Mouse (Mus musculus) hindbrain, embryonic 11.5 days (tissue): ENCODE measurements around the gene Clps. TPM values are rescaled to one million over a fixed set of nuclear protein-coding genes. Genes with fewer than 3 reads are reported as not detected.

ENCODE experiments used
- ATAC-seq: fragments of 200-750 bp; cut with Nextera tagmentation; 2 replicates; pipeline ENCODE4 v1.8.0; 2017; ENCODE audit warnings: mild to moderate bottlenecking, moderate TSS enrichment, moderate library complexity; ENCODE audit not compliant: low FRiP score
- DNase-seq: peaks from one replicate; pipeline ENCODE4 v3.0.0-alpha.2; 2015; ENCODE audit warnings: low spot score
- H3K27ac ChIP-seq: fragments of 300-500 bp; sonication (generic); 2 replicates; pipeline ENCODE4 v1.5.1; 2014; ENCODE audit warnings: mild to moderate bottlenecking, low read depth, low read length
- H3K27me3 ChIP-seq: fragments of 300-500 bp; sonication (generic); 2 replicates; pipeline ENCODE4 v1.6.1; 2014; ENCODE audit warnings: mild to moderate bottlenecking, low read length, moderate library complexity, mixed read lengths; ENCODE audit not compliant: control insufficient read depth, insufficient read depth
- H3K36me3 ChIP-seq: fragments of 300-500 bp; sonication (generic); 2 replicates; pipeline ENCODE4 v1.6.1; 2014; ENCODE audit warnings: mild to moderate bottlenecking, low read length, moderate library complexity, mixed read lengths; ENCODE audit not compliant: control insufficient read depth, insufficient read depth
- H3K4me1 ChIP-seq: fragments of 300-500 bp; sonication (generic); replicated peaks from 2 replicates; pipeline ENCODE4 v1.6.1; 2014; ENCODE audit warnings: low read length, mixed read lengths; ENCODE audit not compliant: control insufficient read depth, insufficient read depth
- H3K4me2 ChIP-seq: fragments of 300-500 bp; sonication (generic); replicated peaks from 2 replicates; pipeline ENCODE4 v1.6.1; 2014; ENCODE audit warnings: mild to moderate bottlenecking, low read depth, low read length
- H3K4me3 ChIP-seq: fragments of 300-500 bp; sonication (generic); 2 replicates; pipeline ENCODE4 v1.5.1; 2014; ENCODE audit warnings: low read depth, low read length
- H3K9ac ChIP-seq: fragments of 300-500 bp; sonication (generic); 2 replicates; pipeline ENCODE4 v1.6.1; 2014; ENCODE audit warnings: low read depth, low read length
- H3K9me3 ChIP-seq: fragments of 300-500 bp; sonication (generic); 2 replicates; pipeline ENCODE4 v1.6.1; 2016; ENCODE audit warnings: low read length; ENCODE audit not compliant: control insufficient read depth
- WGBS: fragments of 180-500 bp; shearing (Covaris S2); extraction: QIAGEN DNeasy Blood & Tissue Kit; methylation state at CpG from one replicate; pipeline ENCODE4 v1.1.7; 2014; 5-methylcytosine and 5-hydroxymethylcytosine counted together
- polyA plus RNA-seq: library from polyadenylated mRNA; unstranded; fragments of >200 nt; fragmentation: Nextera tagmentation; extraction: Ambion mirVana; gene quantifications from 2 replicates; pipeline ENCODE4 v1.2.1, GENCODE M21; 2014

Gene Clps
- polyA plus RNA-seq, 1 experiment from 2014 or later: not detected

GRCm38 (mm10) chr17:28524009-28524695, 36.4 kb downstream of the Clps start:
- no peak for DNase-seq
- Histone ChIP-seq H3K4me2 (no peak overlapping the region), H3K36me3 (no peaks in the 10 kb centered on the region), H3K4me1 (0 out of 2 replicates have a peak, but pooled peaks cover 3% of the 10 kb centered on the region), H3K9ac (no peak overlapping the region), H3K27me3 (peaks cover 12% of the 10 kb centered on the region; the same call in 1 of the 2 replicates), H3K27ac (no peak overlapping the region), H3K4me3 (no peak overlapping the region), H3K9me3 (no peaks in the 10 kb centered on the region)
- no peak for ATAC-seq
- 86% methylated on average over 23 of the region's 23 CpGs for WGBS

- ATAC-seq (no peak; the same call in 1 of the 2 replicates), DNase-seq (no peak)
- H3K27ac ChIP-seq: 0 out of 2 replicates have a peak overlapping the region, but pooled peaks have one; percentile 30
- peak overlapping the region; percentile 89 for H3K4me2 ChIP-seq
- peak overlapping the region; percentile 72 for H3K9ac ChIP-seq
- peak overlapping the region; percentile 62 for H3K4me3 ChIP-seq
- 7% methylated on average over 28 of the region's 28 CpGs for WGBS
- H3K36me3 ChIP-seq: no peaks in the 10 kb centered on the region
- peaks cover 15% of the 10 kb centered on the region; the same call in 1 of the 2 replicates for H3K27me3 ChIP-seq
- H3K4me1 ChIP-seq: 0 out of 2 replicates have a peak, but pooled peaks cover 3% of the 10 kb centered on the region
- H3K9me3 ChIP-seq: no peaks in the 10 kb centered on the region
These were observed 37.1 kb downstream of the Clps start for GRCm38 (mm10) chr17:28523355-28524008.

- under 1% methylated on average over 48 of the region's 66 CpGs for WGBS
- Histone ChIP-seq H3K4me1 (0 out of 2 replicates have a peak, but pooled peaks cover 5% of the 10 kb centered on the region), H3K27ac (peak overlapping the region; percentile 67; the same call in 1 of the 2 replicates), H3K9ac (peak overlapping the region; percentile 72), H3K4me2 (peak overlapping the region; percentile 89), H3K27me3 (peaks cover 15% of the 10 kb centered on the region; the same call in 1 of the 2 replicates), H3K4me3 (peak overlapping the region; percentile 62), H3K9me3 (no peaks in the 10 kb centered on the region), H3K36me3 (no peaks in the 10 kb centered on the region)
- ATAC-seq (peak; percentile 81), DNase-seq (peak; percentile 89)
These were observed 37.8 kb downstream of the Clps start for GRCm38 (mm10) chr17:28522623-28523354.

GRCm38 (mm10) chr17:28521920-28522319, 38.6 kb downstream of the Clps start:
- peak overlapping the region; percentile 89 for H3K4me2 ChIP-seq
- 46% methylated on average over 6 of the region's 6 CpGs for WGBS

GRCm38 (mm10) chr17:28521071-28521726, 39.4 kb downstream of the Clps start:
- WGBS: 70% methylated on average over 5 of the region's 5 CpGs
- H3K36me3 ChIP-seq: no peaks in the 10 kb centered on the region
- H3K4me1 ChIP-seq: 0 out of 2 replicates have a peak, but pooled peaks cover 5% of the 10 kb centered on the region
- H3K4me3 ChIP-seq: no peak overlapping the region
- no peaks in the 10 kb centered on the region for H3K9me3 ChIP-seq
- ATAC-seq (no peak), DNase-seq (no peak)
- H3K27me3 ChIP-seq: peaks cover 17% of the 10 kb centered on the region; the same call in 1 of the 2 replicates
- H3K27ac ChIP-seq: no peak overlapping the region
- no peak overlapping the region for H3K9ac ChIP-seq
- no peak overlapping the region for H3K4me2 ChIP-seq

More at GRCm38 (mm10) chr17:28521920-28522319, 38.6 kb downstream of the Clps start:
- no peak overlapping the region for H3K27ac ChIP-seq
- no peaks in the 10 kb centered on the region for H3K36me3 ChIP-seq
- H3K9me3 ChIP-seq: no peaks in the 10 kb centered on the region
- H3K27me3 ChIP-seq: peaks cover 17% of the 10 kb centered on the region; the same call in 1 of the 2 replicates
- ATAC-seq: no peak
- 0 out of 2 replicates have a peak, but pooled peaks cover 5% of the 10 kb centered on the region for H3K4me1 ChIP-seq
- no peak for DNase-seq
- no peak overlapping the region for H3K9ac ChIP-seq
- no peak overlapping the region for H3K4me3 ChIP-seq

GRCm38 (mm10) chr17:28520561-28520960, 40.0 kb downstream of the Clps start:
- Histone ChIP-seq H3K4me3 (no peak overlapping the region), H3K4me1 (0 out of 2 replicates have a peak, but pooled peaks cover 5% of the 10 kb centered on the region), H3K9ac (no peak overlapping the region), H3K9me3 (no peaks in the 10 kb centered on the region), H3K27me3 (peaks cover 17% of the 10 kb centered on the region; the same call in 1 of the 2 replicates), H3K36me3 (no peaks in the 10 kb centered on the region), H3K27ac (no peak overlapping the region), H3K4me2 (no peak overlapping the region)
- WGBS: 81% methylated on average over 4 of the region's 4 CpGs
- DNase-seq (no peak), ATAC-seq (no peak)

- no peak overlapping the region for H3K4me2 ChIP-seq
- peaks cover 17% of the 10 kb centered on the region; the same call in 1 of the 2 replicates for H3K27me3 ChIP-seq
- H3K4me1 ChIP-seq: 0 out of 2 replicates have a peak, but pooled peaks cover 5% of the 10 kb centered on the region
- no peak overlapping the region for H3K9ac ChIP-seq
- no peaks in the 10 kb centered on the region for H3K9me3 ChIP-seq
- no peak overlapping the region for H3K4me3 ChIP-seq
- DNase-seq: no peak
- 92% methylated on average over 3 of the region's 3 CpGs for WGBS
- no peaks in the 10 kb centered on the region for H3K36me3 ChIP-seq
- H3K27ac ChIP-seq: no peak overlapping the region
- ATAC-seq: no peak
These were observed 40.7 kb downstream of the Clps start for GRCm38 (mm10) chr17:28519827-28520226.

GRCm38 (mm10) chr17:28518615-28519071, 41.9 kb downstream of the Clps start:
- H3K4me1 ChIP-seq: 0 out of 2 replicates have a peak, but pooled peaks cover 5% of the 10 kb centered on the region
- peak overlapping the region; percentile 86 for H3K4me2 ChIP-seq
- H3K9me3 ChIP-seq: no peaks in the 10 kb centered on the region
- peaks cover 11% of the 10 kb centered on the region; the same call in 1 of the 2 replicates for H3K27me3 ChIP-seq
- no peak overlapping the region; the same call in 1 of the 2 replicates for H3K27ac ChIP-seq
- ATAC-seq: no peak
- H3K4me3 ChIP-seq: peak overlapping the region; percentile 44
- no peak for DNase-seq
- peak overlapping the region; percentile 73; the same call in 1 of the 2 replicates for H3K9ac ChIP-seq
- 17% methylated on average over 8 of the region's 8 CpGs for WGBS
- H3K36me3 ChIP-seq: no peaks in the 10 kb centered on the region
